Mouse (Mus musculus) limb, embryonic 13.5 days (tissue): ENCODE results near the gene Nckap5l. TPM values are rescaled to one million over a fixed set of nuclear protein-coding genes. Genes with fewer than 3 reads are reported as not detected.

Source experiments
- ATAC-seq: fragments of 200-750 bp; cut with Nextera tagmentation; 2 replicates; pipeline ENCODE4 v1.8.0; 2017; ENCODE audit warnings: low read depth, moderate number of reproducible peaks, moderate TSS enrichment; ENCODE audit not compliant: low FRiP score
- H3K27ac ChIP-seq: fragments of 300-500 bp; sonication (generic); 2 replicates; pipeline ENCODE4 v1.5.1; 2015; ENCODE audit warnings: inconsistent platforms, mild to moderate bottlenecking, moderate library complexity
- H3K27me3 ChIP-seq: fragments of 300-500 bp; sonication (generic); 2 replicates; pipeline ENCODE4 v1.6.1; 2015; ENCODE audit warnings: mild to moderate bottlenecking, inconsistent platforms
- H3K36me3 ChIP-seq: fragments of 300-500 bp; sonication (generic); 2 replicates; pipeline ENCODE4 v1.6.1; 2015; ENCODE audit warnings: inconsistent platforms, mild to moderate bottlenecking, moderate library complexity
- H3K4me1 ChIP-seq: fragments of 300-500 bp; sonication (generic); 2 replicates; pipeline ENCODE4 v1.6.1; 2015; ENCODE audit warnings: inconsistent platforms
- H3K4me2 ChIP-seq: fragments of 300-500 bp; sonication (generic); replicated peaks from 2 replicates; pipeline ENCODE4 v1.6.1; 2015; ENCODE audit warnings: inconsistent platforms, mild to moderate bottlenecking, moderate library complexity
- H3K4me3 ChIP-seq: fragments of 300-500 bp; sonication (generic); 2 replicates; pipeline ENCODE4 v1.5.1; 2015; ENCODE audit warnings: moderate library complexity, mild to moderate bottlenecking, inconsistent platforms
- H3K9ac ChIP-seq: fragments of 300-500 bp; sonication (generic); 2 replicates; pipeline ENCODE4 v1.6.1; 2015; ENCODE audit warnings: mild to moderate bottlenecking, inconsistent platforms
- H3K9me3 ChIP-seq: fragments of 300-500 bp; sonication (generic); 2 replicates; pipeline ENCODE4 v1.6.1; 2016; ENCODE audit warnings: inconsistent platforms
- WGBS: fragments of 180-500 bp; shearing (Covaris S2); methylation state at CpG from one replicate; pipeline ENCODE4 v1.1.7; 2015; 5-methylcytosine and 5-hydroxymethylcytosine counted together
- polyA plus RNA-seq: library from polyadenylated mRNA; unstranded; fragments of >200 nt; fragmentation: Nextera tagmentation; extraction: Ambion mirVana; gene quantifications from 2 replicates; pipeline ENCODE4 v1.2.1, GENCODE M21; 2015

The Nckap5l gene
- polyA plus RNA-seq, 1 experiment from 2014 or later: 14.0 TPM

DNA sequence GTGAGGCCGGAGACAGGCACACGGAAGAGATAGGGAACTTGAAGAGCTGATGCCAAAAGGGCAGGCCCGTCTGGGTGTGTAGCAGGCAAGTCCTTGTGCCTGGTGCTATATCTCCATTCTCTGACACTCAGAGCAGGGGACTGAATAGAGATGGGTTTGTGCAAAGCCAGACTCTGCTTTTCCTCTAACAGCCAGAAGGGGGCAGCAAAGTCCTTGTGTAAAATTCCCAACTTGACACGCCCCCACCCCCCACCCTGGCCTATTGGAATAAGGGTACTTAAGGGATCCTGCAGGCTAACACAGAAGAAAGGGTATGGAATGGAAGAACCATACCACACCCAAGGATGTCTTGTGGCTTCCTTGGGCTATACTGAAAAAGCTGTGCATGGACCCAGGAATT lies 39.5 kb upstream of the Nckap5l start:
- H3K4me2 ChIP-seq: no peak overlapping the region
- 12% methylated on average over 4 of the region's 4 CpGs for WGBS
- ATAC-seq: peak; percentile 64; the same call in 1 of the 2 replicates
- H3K27me3 ChIP-seq: peaks cover 25% of the 10 kb centered on the region; the same call in 1 of the 2 replicates
- no peaks in the 10 kb centered on the region for H3K9me3 ChIP-seq
- no peak overlapping the region for H3K27ac ChIP-seq
- no peaks in the 10 kb centered on the region for H3K36me3 ChIP-seq
- H3K9ac ChIP-seq: no peak overlapping the region
- no peak overlapping the region for H3K4me3 ChIP-seq
- peaks cover 29% of the 10 kb centered on the region for H3K4me1 ChIP-seq

DNA sequence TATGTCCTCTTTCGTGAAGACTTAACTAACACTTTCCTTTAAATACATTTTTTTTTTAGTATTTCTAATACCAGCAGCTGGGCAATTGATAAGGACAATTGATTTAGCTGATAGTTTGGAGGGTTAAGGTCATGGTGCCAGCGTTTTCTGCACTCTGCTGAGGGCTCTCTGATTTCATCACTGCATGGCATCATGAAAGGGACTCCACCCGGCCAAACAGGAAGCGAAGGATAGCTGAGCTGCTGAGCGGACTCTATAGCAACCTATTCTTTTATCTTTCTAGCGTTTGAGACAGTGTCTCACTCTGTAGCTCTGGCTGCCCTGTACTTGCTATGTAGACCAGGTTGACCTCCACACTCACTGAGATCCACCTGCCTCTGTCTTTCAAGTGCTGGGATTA lies 27.2 kb upstream of the Nckap5l start:
- 74% methylated on average over 6 of the region's 6 CpGs for WGBS
- no peak overlapping the region for H3K9ac ChIP-seq
- H3K4me2 ChIP-seq: no peak overlapping the region
- no peaks in the 10 kb centered on the region for H3K9me3 ChIP-seq
- no peak overlapping the region for H3K4me3 ChIP-seq
- H3K4me1 ChIP-seq: no peaks in the 10 kb centered on the region
- H3K36me3 ChIP-seq: no peaks in the 10 kb centered on the region
- no peak for ATAC-seq
- H3K27ac ChIP-seq: no peak overlapping the region
- no peaks in the 10 kb centered on the region for H3K27me3 ChIP-seq

GRCm38 (mm10) chr15:99475814-99476213 lies 18.3 kb upstream of the Nckap5l start:
- no peak overlapping the region for H3K4me2 ChIP-seq
- H3K27me3 ChIP-seq: no peaks in the 10 kb centered on the region
- H3K9ac ChIP-seq: no peak overlapping the region
- H3K27ac ChIP-seq: no peak overlapping the region
- H3K4me3 ChIP-seq: no peak overlapping the region
- H3K4me1 ChIP-seq: peaks cover 14% of the 10 kb centered on the region
- ATAC-seq: no peak
- H3K36me3 ChIP-seq: peaks cover 2% of the 10 kb centered on the region
- 86% methylated on average over 1 of the region's 1 CpGs for WGBS
- H3K9me3 ChIP-seq: peaks cover under 1% of the 10 kb centered on the region; the same call in 1 of the 2 replicates

GRCm38 (mm10) chr15:99474576-99474926 lies 17.0 kb upstream of the Nckap5l start, which contains the start of gene Bcdin3d:
Bcdin3d (minus strand) TSS chr15:99474730.
- Histone ChIP-seq H3K9me3 (peaks cover 2% of the 10 kb centered on the region; the same call in 1 of the 2 replicates), H3K27me3 (no peaks in the 10 kb centered on the region), H3K27ac (peak within 1 kb of the TSS; percentile 92), H3K4me2 (peak within 1 kb of the TSS; percentile 76), H3K36me3 (peaks cover 15% of the 10 kb centered on the region), H3K4me3 (peak within 1 kb of the TSS; percentile 85), H3K4me1 (peaks cover 14% of the 10 kb centered on the region), H3K9ac (peak within 1 kb of the TSS; percentile 89)
- WGBS: under 1% methylated on average over 26 of the region's 26 CpGs
- ATAC-seq: peak; percentile 89

- peaks cover 2% of the 10 kb centered on the region; the same call in 1 of the 2 replicates for H3K9me3 ChIP-seq
- peaks cover 14% of the 10 kb centered on the region for H3K4me1 ChIP-seq
- peak overlapping the region; percentile 85 for H3K4me3 ChIP-seq
- H3K9ac ChIP-seq: peak overlapping the region; percentile 89
- 5% methylated on average over 38 of the region's 38 CpGs for WGBS
- peak overlapping the region; percentile 76 for H3K4me2 ChIP-seq
- H3K27me3 ChIP-seq: no peaks in the 10 kb centered on the region
- peaks cover 20% of the 10 kb centered on the region for H3K36me3 ChIP-seq
- ATAC-seq: peak; percentile 87
- peak overlapping the region; percentile 92 for H3K27ac ChIP-seq
These were observed 16.4 kb upstream of the Nckap5l start for GRCm38 (mm10) chr15:99473801-99474575.

DNA sequence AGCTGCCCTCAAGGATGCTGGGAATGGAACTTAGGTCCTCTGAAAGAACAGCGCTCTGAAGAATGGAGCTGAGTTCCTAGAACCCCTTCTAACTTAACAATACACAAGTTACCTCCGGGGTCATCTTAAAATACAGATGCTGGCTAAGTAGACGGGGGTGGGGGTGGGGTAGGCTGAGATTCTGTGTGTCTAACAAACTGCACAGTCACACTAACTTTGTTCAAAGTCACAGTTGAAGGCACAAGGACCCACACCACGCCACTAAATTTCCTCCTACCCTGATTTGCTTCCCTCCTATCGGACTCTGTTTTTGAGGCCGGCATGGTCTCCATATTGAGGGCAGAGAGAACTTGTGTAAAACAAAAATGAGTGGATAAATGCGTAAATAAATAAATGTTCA lies 15.4 kb upstream of the Nckap5l start:
- Histone ChIP-seq H3K9me3 (peaks cover 2% of the 10 kb centered on the region; the same call in 1 of the 2 replicates), H3K4me2 (peak overlapping the region; percentile 76; the same call in 1 of the 2 replicates), H3K4me3 (no peak overlapping the region), H3K36me3 (peaks cover 27% of the 10 kb centered on the region), H3K27ac (no peak overlapping the region), H3K4me1 (peaks cover 14% of the 10 kb centered on the region), H3K27me3 (no peaks in the 10 kb centered on the region), H3K9ac (no peak overlapping the region)
- 90% methylated on average over 7 of the region's 7 CpGs for WGBS
- no peak for ATAC-seq

- WGBS: 72% methylated on average over 14 of the region's 14 CpGs
- no peak overlapping the region for H3K27ac ChIP-seq
These were observed 14.1 kb upstream of the Nckap5l start for GRCm38 (mm10) chr15:99471677-99472063.

GRCm38 (mm10) chr15:99470971-99471676 lies 13.6 kb upstream of the Nckap5l start:
- peaks cover 27% of the 10 kb centered on the region for H3K36me3 ChIP-seq
- H3K27ac ChIP-seq: no peak overlapping the region
- H3K9ac ChIP-seq: no peak overlapping the region
- no peak overlapping the region for H3K4me3 ChIP-seq
- H3K4me2 ChIP-seq: no peak overlapping the region
- H3K27me3 ChIP-seq: no peaks in the 10 kb centered on the region
- no peak for ATAC-seq
- 65% methylated on average over 17 of the region's 17 CpGs for WGBS
- H3K9me3 ChIP-seq: peaks cover 2% of the 10 kb centered on the region; the same call in 1 of the 2 replicates
- H3K4me1 ChIP-seq: peaks cover 14% of the 10 kb centered on the region

More at GRCm38 (mm10) chr15:99471677-99472063, 14.1 kb upstream of the Nckap5l start:
- Histone ChIP-seq H3K4me2 (no peak overlapping the region), H3K36me3 (peaks cover 27% of the 10 kb centered on the region), H3K9ac (no peak overlapping the region), H3K4me3 (no peak overlapping the region), H3K27me3 (no peaks in the 10 kb centered on the region), H3K4me1 (peaks cover 14% of the 10 kb centered on the region), H3K9me3 (peaks cover 2% of the 10 kb centered on the region; the same call in 1 of the 2 replicates)
- no peak for ATAC-seq

DNA sequence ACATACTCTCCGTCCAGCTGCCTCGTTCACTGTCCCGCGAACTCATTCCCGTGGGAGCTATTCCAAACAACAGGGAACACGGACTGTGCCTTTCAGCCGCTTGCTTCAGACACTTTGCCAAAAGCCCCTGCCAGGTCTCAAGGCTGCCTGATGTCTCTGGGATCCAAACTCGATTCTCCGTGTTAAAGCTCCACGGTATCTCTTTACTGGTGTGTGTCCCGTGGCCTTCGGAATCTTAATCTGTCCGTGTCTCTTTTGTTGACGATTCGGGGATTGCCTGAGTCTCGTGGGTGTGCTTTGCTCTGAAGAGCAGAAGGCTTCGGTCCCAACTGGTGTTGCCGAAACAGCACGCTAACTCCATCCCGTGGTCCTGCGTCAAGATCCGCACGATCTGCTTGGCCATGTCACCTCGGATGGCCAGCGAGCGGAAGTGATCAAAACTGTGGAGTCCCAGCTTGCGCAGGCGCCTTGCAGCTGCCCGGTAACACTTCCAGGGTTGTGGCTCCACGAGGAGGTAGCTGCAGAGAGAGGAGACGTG lies 12.7 kb upstream of the Nckap5l start:
- Histone ChIP-seq H3K4me3 (no peak overlapping the region), H3K27ac (no peak overlapping the region), H3K4me2 (no peak overlapping the region), H3K9ac (no peak overlapping the region), H3K9me3 (peaks cover 2% of the 10 kb centered on the region; the same call in 1 of the 2 replicates), H3K36me3 (peaks cover 27% of the 10 kb centered on the region), H3K4me1 (peaks cover 14% of the 10 kb centered on the region), H3K27me3 (no peaks in the 10 kb centered on the region)
- 92% methylated on average over 31 of the region's 31 CpGs for WGBS
- ATAC-seq: no peak

DNA sequence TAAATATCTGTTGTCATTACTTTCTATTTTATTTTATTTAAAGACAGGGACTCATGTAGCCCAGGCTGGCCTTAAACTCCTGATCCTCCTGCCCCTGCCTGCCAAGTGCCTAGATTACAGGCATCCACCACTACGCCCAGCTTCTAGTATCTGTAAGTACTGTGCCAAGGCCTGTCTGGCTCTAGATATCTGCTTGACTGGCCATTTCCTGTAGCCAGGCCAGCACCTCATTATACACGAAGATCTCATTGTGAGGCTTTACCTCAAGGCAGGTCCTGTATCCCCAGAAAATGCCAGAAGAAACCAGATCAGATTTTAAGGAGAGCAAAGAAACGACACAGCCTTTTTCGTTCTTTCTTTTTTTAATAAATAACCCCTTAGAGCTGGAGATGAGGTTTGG lies 12.2 kb upstream of the Nckap5l start:
- Histone ChIP-seq H3K4me1 (peaks cover 11% of the 10 kb centered on the region), H3K9ac (no peak overlapping the region), H3K4me2 (no peak overlapping the region), H3K9me3 (peaks cover 2% of the 10 kb centered on the region; the same call in 1 of the 2 replicates), H3K36me3 (peaks cover 27% of the 10 kb centered on the region), H3K4me3 (no peak overlapping the region), H3K27ac (no peak overlapping the region), H3K27me3 (no peaks in the 10 kb centered on the region)
- WGBS: 89% methylated on average over 4 of the region's 4 CpGs
- no peak for ATAC-seq

- no peak for ATAC-seq
- H3K9ac ChIP-seq: no peak overlapping the region
- no peaks in the 10 kb centered on the region for H3K27me3 ChIP-seq
- H3K4me1 ChIP-seq: peaks cover 10% of the 10 kb centered on the region
- H3K27ac ChIP-seq: no peak overlapping the region
- H3K36me3 ChIP-seq: peaks cover 27% of the 10 kb centered on the region
- WGBS: 45% methylated on average over 3 of the region's 3 CpGs
- H3K9me3 ChIP-seq: peaks cover 2% of the 10 kb centered on the region; the same call in 1 of the 2 replicates
- no peak overlapping the region for H3K4me2 ChIP-seq
- H3K4me3 ChIP-seq: no peak overlapping the region
These were observed 11.5 kb upstream of the Nckap5l start for GRCm38 (mm10) chr15:99469067-99469466.

DNA sequence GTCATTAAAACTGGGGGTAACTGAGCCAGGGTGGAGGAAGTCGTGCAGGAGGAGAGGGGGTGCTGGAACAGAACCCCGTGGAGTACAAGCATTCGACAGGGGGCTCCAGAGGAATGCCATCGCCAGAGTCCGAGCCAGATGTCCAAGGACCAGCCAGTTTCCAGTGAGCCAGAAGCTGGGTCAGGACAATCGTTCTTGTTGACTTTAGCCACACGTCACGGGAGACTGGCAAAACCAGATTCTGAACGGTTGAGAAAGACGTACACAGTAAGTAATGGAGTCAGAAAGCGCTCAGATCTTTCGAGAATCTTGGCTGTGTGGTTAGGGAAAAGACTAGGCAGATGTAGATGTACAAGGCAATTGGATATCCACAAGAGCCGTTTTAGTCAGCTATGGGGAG lies 5.6 kb upstream of the Nckap5l start:
- H3K9me3 ChIP-seq: no peaks in the 10 kb centered on the region
- H3K4me2 ChIP-seq: no peak overlapping the region; the same call in 1 of the 2 replicates
- H3K4me3 ChIP-seq: no peak overlapping the region
- no peak for ATAC-seq
- 68% methylated on average over 13 of the region's 13 CpGs for WGBS
- peaks cover 9% of the 10 kb centered on the region for H3K4me1 ChIP-seq
- H3K27ac ChIP-seq: peak overlapping the region; percentile 63
- H3K36me3 ChIP-seq: no peaks in the 10 kb centered on the region; the same call in 1 of the 2 replicates
- H3K27me3 ChIP-seq: no peaks in the 10 kb centered on the region
- H3K9ac ChIP-seq: no peak overlapping the region
